Mouse (Mus musculus) left cerebral cortex, adult 6 months (tissue): Measurements from ENCODE around the gene Troap. TPM values are rescaled to one million over a fixed set of nuclear protein-coding genes. Genes with fewer than 3 reads are reported as not detected.

Experiments
- long read RNA-seq, 2 experiments: library from polyadenylated mRNA; unstranded; transcript quantifications; one replicate each; pipeline ENCODE4 v2.0.0; 2019 to 2020
- polyA plus RNA-seq: library from polyadenylated mRNA; unstranded; fragments of <200 nt; fragmentation: Nextera tagmentation; gene quantifications from 2 replicates; pipeline ENCODE4 v1.2.3, GENCODE M21; 2021

The Troap gene
- polyA plus RNA-seq = 0.09 TPM in 1 of 2 replicates, not detected in the other
- long read RNA-seq, experiment 1 = 0 reads
- long read RNA-seq, experiment 2 = 0 reads

GRCm38 (mm10) chr15:99074019-99074599, at the start of gene Troap:
TSS of gene Troap (plus strand) at chr15:99074575.

GRCm38 (mm10) chr15:99029619-99030584, 44.5 kb upstream of the Troap start, which contains the start of gene Tuba1c:
TSS of gene Tuba1c (plus strand) at chr15:99029891.

DNA sequence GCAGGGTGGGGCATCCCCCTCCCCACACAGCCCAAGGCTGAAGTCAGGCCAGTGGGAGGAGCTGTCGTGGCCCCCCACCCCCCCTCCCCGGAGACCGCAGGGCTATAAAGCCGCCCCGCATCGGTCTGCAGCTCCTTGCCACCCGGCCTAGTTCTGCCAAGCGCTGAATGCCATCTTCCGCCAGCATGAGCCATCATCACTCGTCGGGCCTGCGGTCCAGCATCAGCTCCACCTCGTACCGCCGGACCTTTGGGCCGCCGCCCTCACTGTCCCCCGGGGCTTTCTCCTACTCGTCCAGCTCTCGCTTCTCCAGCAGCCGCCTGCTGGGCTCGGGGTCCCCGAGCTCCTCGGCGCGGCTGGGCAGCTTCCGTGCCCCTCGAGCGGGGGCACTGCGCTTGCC, 19.3 kb upstream of the Troap start, which contains the start of gene Prph:
Gene Prph (plus strand): TSS at position 135 of the 400 bp plus-strand sequence.

GRCm38 (mm10) chr15:99087253-99088075, 13.1 kb downstream of the Troap start, which contains the start of gene C1ql4:
TSS of gene C1ql4 (minus strand) at chr15:99087817.

DNA sequence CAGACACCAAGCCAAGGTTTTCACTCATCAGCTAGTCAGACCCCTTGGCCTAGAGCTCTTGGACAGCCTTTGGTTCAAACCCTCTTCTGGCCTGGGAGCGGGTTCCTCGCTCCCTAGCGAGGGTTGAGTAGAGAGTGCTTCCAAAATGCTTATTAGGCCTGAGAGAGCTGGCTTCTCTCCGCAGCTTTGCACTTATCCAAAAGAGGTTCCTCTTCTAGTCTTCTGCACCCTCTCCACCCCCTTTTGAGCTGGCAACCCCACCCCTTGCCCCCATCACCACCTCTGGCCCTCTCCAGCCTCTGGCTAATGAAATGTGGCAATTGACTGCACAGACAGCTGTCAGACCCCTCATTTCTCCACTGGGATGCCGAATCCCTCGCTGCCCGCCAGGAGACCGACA, 18.5 kb downstream of the Troap start, which contains the start of gene Dnajc22:
Gene Dnajc22 (plus strand): TSS at position 301 of the 400 bp plus-strand sequence.

DNA sequence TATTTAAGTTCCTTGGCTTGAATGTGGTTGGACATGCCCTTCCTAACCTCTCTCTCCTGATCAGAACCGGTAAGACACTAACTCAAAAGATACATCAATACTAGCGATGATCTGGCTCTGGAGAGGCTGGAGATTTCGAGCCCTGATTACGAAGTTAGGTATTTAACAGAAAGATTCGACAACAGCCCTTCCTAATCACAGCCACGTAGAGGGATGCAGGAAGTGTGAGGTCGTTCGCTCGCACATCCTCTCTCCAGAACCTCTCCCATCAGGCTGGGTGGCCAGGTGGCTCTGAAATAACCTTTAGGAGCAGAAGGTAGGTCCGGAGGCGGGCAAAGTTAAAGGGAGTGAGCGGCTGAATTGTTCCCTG, 51.3 kb downstream of the Troap start, which contains the start of gene Spats2:
Gene Spats2 (plus strand): TSS at position 206 of the 370 bp plus-strand sequence.

Other genes starting within 250 kb of the Troap start
- 67.4 and 70.2 TPM in 2 replicates for gene Prkag1, start 243.1 kb upstream of the Troap start, polyA plus RNA-seq
- 9.8 and 13.0 TPM in 2 replicates for gene Kmt2d, start 203.4 kb upstream of the Troap start, polyA plus RNA-seq
- gene Rhebl1, start 180.0 kb upstream of the Troap start, polyA plus RNA-seq = 9.0 and 9.2 TPM in 2 replicates
- 0.10 and 0.11 TPM in 2 replicates for gene Dhh, start 176.0 kb upstream of the Troap start, polyA plus RNA-seq
- gene Lmbr1l, start 156.3 kb upstream of the Troap start, polyA plus RNA-seq = 1.4 and 1.8 TPM in 2 replicates
- gene Tuba1b, start 140.0 kb upstream of the Troap start, polyA plus RNA-seq = 1,314 and 1,433 TPM in 2 replicates
- not detected in 2 replicates for gene Gm49450, start 121.0 kb upstream of the Troap start, polyA plus RNA-seq
- 2,725 and 3,450 TPM in 2 replicates for gene Tuba1a, start 120.9 kb upstream of the Troap start, polyA plus RNA-seq
- gene Tuba1c, start 44.7 kb upstream of the Troap start, polyA plus RNA-seq = 2.0 and 2.2 TPM in 2 replicates
- 1.9 and 2.1 TPM in 2 replicates for gene Prph, start 19.4 kb upstream of the Troap start, polyA plus RNA-seq
- gene C1ql4, start 13.2 kb downstream of the Troap start, polyA plus RNA-seq = not detected in 2 replicates
- 0.32 TPM in 1 of 2 replicates, not detected in the other for gene Dnajc22, start 18.6 kb downstream of the Troap start, polyA plus RNA-seq
- gene Spats2, start 51.3 kb downstream of the Troap start, polyA plus RNA-seq = 5.8 and 7.5 TPM in 2 replicates
- 14.3 and 20.8 TPM in 2 replicates for gene Kcnh3, start 150.3 kb downstream of the Troap start, polyA plus RNA-seq
- gene Mcrs1, start 177.4 kb downstream of the Troap start, polyA plus RNA-seq = 105 and 138 TPM in 2 replicates
- gene Prpf40b, start 220.5 kb downstream of the Troap start, polyA plus RNA-seq = 24.3 and 37.1 TPM in 2 replicates
- gene Fam186b, start 221.3 kb downstream of the Troap start, polyA plus RNA-seq = 0.20 and 0.36 TPM in 2 replicates